Mouse (Mus musculus): ENCODE measurements around the gene Olfr191.
"Not testable (repeated sequence)": the region's sequence is repeated elsewhere in the genome, so short reads cannot be mapped to it uniquely, and the experiment has no call there.

- TF ChIP-seq E2F4 (IDR thresholded peaks at IDR 0.05; ENCODE audit: insufficient read depth); POLR2A (IDR thresholded peaks at IDR 0.05; ENCODE audit: insufficient read length, low read depth); POLR2AphosphoS2 (IDR thresholded peaks at IDR 0.05; ENCODE audit: insufficient read length, low read depth); MAX (IDR thresholded peaks at IDR 0.05; ENCODE audit: low read depth); MYOD1 (IDR thresholded peaks at IDR 0.05; ENCODE audit: control insufficient read depth in 1 of 3, insufficient read length in 2 of 3, low read depth in 2 of 3); TCF12 (IDR thresholded peaks at IDR 0.05; ENCODE audit: insufficient read depth, poor library complexity, severe bottlenecking); TCF3 (IDR thresholded peaks at IDR 0.05; ENCODE audit: insufficient read length, low read depth); CEBPB (IDR thresholded peaks at IDR 0.05; ENCODE audit: insufficient read depth, poor library complexity, severe bottlenecking): not testable (repeated sequence)
Observed at GRCm38 (mm10) chr16:59089722-59090121, at the start of gene Olfr191.
